ENCODE assay signal across 10 mouse cellular contexts in genomic region chr7:110715545-110715944, GRCm38 (mm10). TPM values are rescaled to one million over a fixed set of nuclear protein-coding genes. Genes with fewer than 3 reads are reported as not detected.
A peak's percentile ranks its signal among the peaks of the same experiment; 100 is the strongest.
DNase-seq lines count a peak whose midpoint lies in the region; ATAC-seq lines count a peak whose summit lies in the region.
"Had no signal": no experiment of that assay in that cellular context is flagged by ENCODE, and none has a peak within 500 bp of the region (broad histone marks: within the 10 kb centered on the region; RNA-seq: fewer than 3 reads in every experiment).

No protein-coding gene starts in this region.

- DNase-seq in heart, adult 18-20 months: peak; percentile 41 to 52
- no peak for DNase-seq in heart, postnatal 14 days
- peak; percentile 87 for DNase-seq in 3T3-L1 (ENCODE audit: low read depth, low spot score)
- DNase-seq in brain, adult 2 months (ENCODE audit: low read depth, low spot score): peak; percentile 91
- DNase-seq in left cerebral cortex, postnatal 36 days (ENCODE audit: low spot score in 2 of 2): peak; percentile 43 to 56
- DNase-seq in urinary bladder, adult 18-20 months (ENCODE audit: low spot score in 2 of 2): no peak
- no peak for DNase-seq in ovary, adult 18-20 months (ENCODE audit: low spot score)
- DNase-seq: liver, embryonic 13.5 days had no signal

- ATAC-seq in megakaryocyte, adult 5-6 weeks (ENCODE audit: poor library complexity, severe bottlenecking): no peak
- ATAC-seq: midbrain, embryonic 15.5 days had no signal

- intact Hi-C loops in heart, postnatal 14 days (cut with DNase I): no loop called here
- intact Hi-C loops in left cerebral cortex, postnatal 36 days (cut with DNase I): no loop called here

RNA-seq across cellular contexts. Expression of gene Ampd3, which starts 52.5 kb away (rescaled TPM):
- total RNA-seq in heart, adult 18-20 months (2021): 10 to 100 TPM; 31.3 to 34.4 TPM
- total RNA-seq in heart, postnatal 14 days (2021): 10 to 100 TPM; 41.2 to 41.7 TPM
- 10 to 100 TPM; 19.7 to 25.4 TPM for total RNA-seq in left cerebral cortex, postnatal 36 days (2021)
- 68.0 and 76.8 TPM in 2 replicates for total RNA-seq in megakaryocyte, adult 5-6 weeks (2015)
- total RNA-seq in megakaryocyte, adult 5-6 weeks (2017): 32.6 and 46.5 TPM in 2 replicates

Comparison
In these comparisons a context has a peak if more than half of its experiments do, and no peak if none do; other contexts are left out.
1. DNase-seq: peak in heart, adult 18-20 months (2 of 2), 3T3-L1 (single experiment), brain, adult 2 months (single experiment) and left cerebral cortex, postnatal 36 days (2 of 2); none in heart, postnatal 14 days (0 of 2), urinary bladder, adult 18-20 months (0 of 2) and ovary, adult 18-20 months (single experiment).